Mouse (Mus musculus): ENCODE results near the gene Theg.

Theg gene

GRCm38 (mm10) chr10:79594111-79594510 lies 7.0 kb upstream of the Theg start:
- no peak for DNase-seq

- DNase-seq: peak in 1 of 2 experiments; percentile 13
Measured at GRCm38 (mm10) chr10:79590702-79591101, 3.6 kb upstream of the Theg start.

- peak in 1 of 2 experiments; percentile 24 for DNase-seq
Measured at GRCm38 (mm10) chr10:79587752-79588126, 608 bp upstream of the Theg start.

GRCm38 (mm10) chr10:79586243-79586642 lies 888 bp downstream of the Theg start:
- peak in 1 of 2 experiments; percentile 28 for DNase-seq

- peak in 1 of 2 experiments; percentile 31 for DNase-seq
Measured at GRCm38 (mm10) chr10:79585723-79586122, 1.4 kb downstream of the Theg start.

GRCm38 (mm10) chr10:79585136-79585535 lies 2.0 kb downstream of the Theg start:
- DNase-seq: peak in 1 of 2 experiments; percentile 14

- peak in 1 of 2 experiments; percentile 33 for DNase-seq
Measured at GRCm38 (mm10) chr10:79584426-79584825, 2.7 kb downstream of the Theg start.

- DNase-seq: peak in 1 of 2 experiments; percentile 21
Measured at GRCm38 (mm10) chr10:79584021-79584420, 3.1 kb downstream of the Theg start.

GRCm38 (mm10) chr10:79581501-79581900 lies 5.6 kb downstream of the Theg start:
- peak in 1 of 2 experiments; percentile 19 for DNase-seq

GRCm38 (mm10) chr10:79580811-79581210 lies 6.3 kb downstream of the Theg start:
- DNase-seq: peak; percentile 43 to 51

- DNase-seq: peak in 1 of 2 experiments; percentile 18
Measured at GRCm38 (mm10) chr10:79580356-79580755, 6.8 kb downstream of the Theg start.

GRCm38 (mm10) chr10:79579781-79580180 lies 7.3 kb downstream of the Theg start:
- peak in 1 of 2 experiments; percentile 14 for DNase-seq

GRCm38 (mm10) chr10:79578891-79579290 lies 8.2 kb downstream of the Theg start:
- peak in 1 of 2 experiments; percentile 12 for DNase-seq

- peak in 1 of 2 experiments; percentile 19 for DNase-seq
Measured at GRCm38 (mm10) chr10:79578276-79578675, 8.9 kb downstream of the Theg start.

GRCm38 (mm10) chr10:79577376-79577775 lies 9.8 kb downstream of the Theg start:
- DNase-seq: no peak

- peak in 1 of 2 experiments; percentile 8 for DNase-seq
Measured at GRCm38 (mm10) chr10:79575754-79576153, 11.4 kb downstream of the Theg start.

GRCm38 (mm10) chr10:79574796-79575195 lies 12.3 kb downstream of the Theg start:
- peak in 1 of 2 experiments; percentile 10 for DNase-seq

GRCm38 (mm10) chr10:79574350-79574749 lies 12.8 kb downstream of the Theg start:
- peak in 1 of 2 experiments; percentile 19 for DNase-seq

- peak in 1 of 2 experiments; percentile 21 for DNase-seq
Measured at GRCm38 (mm10) chr10:79573611-79574010, 13.5 kb downstream of the Theg start.

GRCm38 (mm10) chr10:79571314-79571713 lies 15.8 kb downstream of the Theg start:
- peak in 1 of 2 experiments; percentile 11 for DNase-seq

GRCm38 (mm10) chr10:79569921-79570320 lies 17.2 kb downstream of the Theg start:
- peak in 1 of 2 experiments; percentile 6 for DNase-seq

- DNase-seq: peak in 1 of 2 experiments; percentile 17
Measured at GRCm38 (mm10) chr10:79559716-79560115, 27.4 kb downstream of the Theg start.

GRCm38 (mm10) chr10:79557496-79557895 lies 29.6 kb downstream of the Theg start:
- DNase-seq: peak in 1 of 2 experiments; percentile 15

- peak in 1 of 2 experiments; percentile 11 for DNase-seq
Measured at GRCm38 (mm10) chr10:79556951-79557350, 30.2 kb downstream of the Theg start.

- DNase-seq: peak in 1 of 2 experiments; percentile 35
Measured at GRCm38 (mm10) chr10:79555238-79555724, 31.9 kb downstream of the Theg start.
